Mouse (Mus musculus) retina, postnatal 1 day (tissue): ENCODE results near the gene Chchd1.
A peak's percentile ranks its signal among the peaks of the same experiment; 100 is the strongest.

Source experiments
- DNase-seq: peaks from one replicate; pipeline ENCODE4 v3.0.0-alpha.2; 2012

Chchd1 gene

GRCm38 (mm10) chr14:20702741-20703381 lies at the start of gene Chchd1:
Gene Chchd1, plus strand, starts transcription at chr14:20703006.
- peak; percentile 93 for DNase-seq

- no peak for DNase-seq
These were observed 48.0 kb upstream of the Chchd1 start for GRCm38 (mm10) chr14:20654690-20655421.

- no peak for DNase-seq
These were observed 47.1 kb upstream of the Chchd1 start for GRCm38 (mm10) chr14:20655731-20656130.

- DNase-seq, result peak; percentile 1
These were observed 46.4 kb upstream of the Chchd1 start, which contains the start of gene Myoz1 for GRCm38 (mm10) chr14:20656361-20656760. Gene Myoz1, minus strand, starts transcription at chr14:20656540.

GRCm38 (mm10) chr14:20658326-20658725 lies 44.5 kb upstream of the Chchd1 start:
- DNase-seq, result peak; percentile 61

GRCm38 (mm10) chr14:20658902-20659301 lies 43.9 kb upstream of the Chchd1 start:
- no peak for DNase-seq

- no peak for DNase-seq
These were observed 43.1 kb upstream of the Chchd1 start for GRCm38 (mm10) chr14:20659687-20660086.

GRCm38 (mm10) chr14:20660827-20661660 lies 41.8 kb upstream of the Chchd1 start:
- peak; percentile 98 for DNase-seq

- DNase-seq, result no peak
These were observed 41.0 kb upstream of the Chchd1 start for GRCm38 (mm10) chr14:20661661-20662331.

GRCm38 (mm10) chr14:20662740-20663139 lies 40.1 kb upstream of the Chchd1 start:
- DNase-seq, result no peak

- no peak for DNase-seq
These were observed 39.2 kb upstream of the Chchd1 start for GRCm38 (mm10) chr14:20663601-20664000.

GRCm38 (mm10) chr14:20664436-20664835 lies 38.4 kb upstream of the Chchd1 start:
- peak; percentile 3 for DNase-seq

GRCm38 (mm10) chr14:20667469-20667868 lies 35.3 kb upstream of the Chchd1 start:
- no peak for DNase-seq

GRCm38 (mm10) chr14:20668154-20668810 lies 34.5 kb upstream of the Chchd1 start, which contains the start of gene Synpo2l:
Gene Synpo2l, minus strand, starts transcription at chr14:20668354.
- DNase-seq, result no peak

- DNase-seq, result peak; percentile 60
These were observed 29.8 kb upstream of the Chchd1 start for GRCm38 (mm10) chr14:20672990-20673389.

- DNase-seq, result no peak
These were observed 29.1 kb upstream of the Chchd1 start for GRCm38 (mm10) chr14:20673735-20674063.

GRCm38 (mm10) chr14:20674064-20674833 lies 28.6 kb upstream of the Chchd1 start, which contains the start of gene Sec24c:
Gene Sec24c, plus strand, starts transcription at chr14:20674308.
- peak; percentile 99 for DNase-seq

- no peak for DNase-seq
These were observed 24.9 kb upstream of the Chchd1 start for GRCm38 (mm10) chr14:20677906-20678305.

- DNase-seq, result no peak
These were observed 21.1 kb upstream of the Chchd1 start for GRCm38 (mm10) chr14:20681742-20682141.

- DNase-seq, result no peak
These were observed 20.3 kb upstream of the Chchd1 start for GRCm38 (mm10) chr14:20682498-20682897.

GRCm38 (mm10) chr14:20686576-20686975 lies 16.2 kb upstream of the Chchd1 start:
- DNase-seq, result no peak
